Mouse (Mus musculus) heart, adult 9 months (tissue): Measurements from ENCODE around the gene Ece2.

Source experiments
- DNase-seq, 2 experiments: peaks; one replicate each; pipeline ENCODE4 v3.0.0; 2022; ENCODE audit warnings: low spot score in 2 of 2

The Ece2 gene

GRCm38 (mm10) chr16:20629731-20630634, at the start of gene Ece2:
Gene Ece2 (plus strand): TSS chr16:20629828.
- DNase-seq = no peak

DNA sequence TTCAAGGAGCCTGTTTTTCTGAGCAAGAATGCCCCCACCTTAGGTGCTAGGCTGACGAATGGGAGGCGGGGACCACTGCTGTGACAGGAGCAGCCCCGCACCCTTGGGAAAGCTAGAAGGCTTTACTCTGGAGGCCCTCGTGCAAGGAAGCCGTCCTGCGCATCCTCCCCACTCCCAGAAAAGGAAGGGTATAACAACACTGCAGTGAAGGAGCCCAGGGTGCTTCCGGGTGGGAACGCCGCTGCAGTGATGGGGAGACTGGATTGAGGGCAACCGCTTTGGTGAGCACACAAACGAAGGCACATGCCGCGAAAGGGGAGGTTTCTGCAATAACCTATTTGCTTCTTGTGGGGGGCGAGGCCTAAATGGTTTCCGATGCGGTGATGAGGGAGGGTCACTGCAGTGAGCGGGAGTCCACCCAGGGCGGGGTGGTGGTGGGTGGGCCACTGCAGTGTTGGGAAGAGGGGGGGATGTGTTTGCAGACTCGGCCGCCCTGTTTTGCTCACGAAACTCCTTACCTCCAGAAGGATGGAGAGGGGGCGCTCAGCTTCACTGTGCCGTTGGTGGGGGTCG, 40.2 kb upstream of the Ece2 start, which contains the start of gene Vwa5b2:
TSS of gene Vwa5b2 (plus strand) at position 106 of the 573 bp plus-strand sequence.
- no peak for DNase-seq

DNA sequence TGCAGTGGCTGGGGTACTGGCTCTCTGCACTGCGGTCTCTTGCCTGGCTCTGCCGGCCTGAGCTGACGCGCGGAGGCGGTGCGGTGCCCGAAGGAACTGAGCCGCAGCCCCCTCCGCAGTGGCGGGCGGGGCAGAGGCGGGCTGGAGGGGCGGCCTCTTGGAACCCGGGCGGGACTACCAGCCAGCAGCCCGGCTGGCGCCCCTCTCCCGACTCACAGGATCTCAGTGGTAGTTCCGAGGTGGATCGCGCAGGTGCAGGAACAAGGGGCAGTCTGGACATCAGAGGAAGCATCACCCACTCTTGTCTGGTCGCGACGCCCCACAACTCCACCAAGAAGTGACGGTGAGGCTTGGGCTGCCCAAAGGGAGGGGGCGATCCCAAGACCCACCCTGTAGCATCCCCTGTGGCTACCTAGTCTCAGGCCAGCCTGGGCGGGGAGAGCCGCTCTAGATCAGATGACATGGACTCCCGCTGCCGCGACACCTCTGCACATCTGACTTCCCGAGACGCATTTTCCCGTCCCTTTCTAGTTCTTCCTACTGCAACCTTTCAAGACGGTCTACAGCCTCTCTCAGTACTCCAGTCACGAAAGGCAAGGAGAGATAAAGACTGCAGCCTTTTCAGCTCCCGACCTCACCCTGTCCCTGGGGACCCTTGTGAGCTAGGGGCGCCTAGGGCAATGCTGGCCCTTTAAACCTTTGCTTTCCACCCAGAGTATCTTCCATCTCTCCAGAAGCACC, 39.5 kb upstream of the Ece2 start:
- DNase-seq = no peak

DNA sequence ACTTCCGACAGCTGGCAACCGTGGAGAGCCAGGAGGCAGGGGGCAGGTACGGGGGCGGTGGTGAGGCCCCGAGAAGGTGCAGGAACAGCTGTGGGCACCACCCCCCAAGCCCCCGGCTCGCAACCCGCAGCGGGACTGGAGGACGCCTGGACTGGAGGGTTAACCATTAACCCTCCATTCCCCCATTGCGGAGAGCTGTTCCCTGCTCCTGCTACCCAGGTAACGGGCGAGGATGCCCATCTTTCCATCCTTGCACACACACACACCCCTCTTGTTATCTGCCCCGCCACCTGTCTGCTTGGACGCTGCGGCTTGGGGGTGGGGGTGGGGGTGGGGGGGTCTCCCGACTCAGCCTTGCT, 39.0 kb upstream of the Ece2 start:
- no peak for DNase-seq

DNA sequence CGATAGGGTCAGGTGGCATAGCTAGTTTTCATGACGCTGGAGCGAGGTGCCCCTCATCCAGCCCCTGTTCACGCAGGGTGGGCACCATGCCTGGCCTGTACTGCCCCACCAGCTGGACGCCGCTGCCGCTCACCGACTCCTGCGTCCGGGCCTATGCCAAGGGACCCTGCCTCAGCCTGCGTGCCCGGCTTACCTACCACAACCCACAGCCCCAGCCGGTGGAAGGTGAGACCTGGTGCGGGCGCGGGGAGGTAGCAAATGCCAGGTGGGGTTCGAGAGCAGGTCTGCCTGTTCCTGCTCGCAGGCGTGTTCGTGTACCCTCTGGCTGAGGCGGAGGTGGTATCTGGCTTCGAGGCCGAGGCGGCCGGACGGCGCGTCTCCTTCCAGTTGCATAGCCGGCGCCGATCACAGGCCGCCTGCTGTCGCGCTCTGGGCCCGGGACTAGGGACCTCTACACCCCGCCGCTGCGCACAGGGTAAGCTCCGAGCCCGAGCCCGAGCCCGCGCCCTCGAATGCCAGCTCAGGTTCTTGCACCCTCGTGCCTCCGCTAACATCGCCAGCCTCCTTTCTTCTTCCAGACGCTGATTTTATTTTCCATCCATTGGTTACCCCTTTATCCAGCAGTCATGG, 38.4 kb upstream of the Ece2 start:
- no peak for DNase-seq

DNA sequence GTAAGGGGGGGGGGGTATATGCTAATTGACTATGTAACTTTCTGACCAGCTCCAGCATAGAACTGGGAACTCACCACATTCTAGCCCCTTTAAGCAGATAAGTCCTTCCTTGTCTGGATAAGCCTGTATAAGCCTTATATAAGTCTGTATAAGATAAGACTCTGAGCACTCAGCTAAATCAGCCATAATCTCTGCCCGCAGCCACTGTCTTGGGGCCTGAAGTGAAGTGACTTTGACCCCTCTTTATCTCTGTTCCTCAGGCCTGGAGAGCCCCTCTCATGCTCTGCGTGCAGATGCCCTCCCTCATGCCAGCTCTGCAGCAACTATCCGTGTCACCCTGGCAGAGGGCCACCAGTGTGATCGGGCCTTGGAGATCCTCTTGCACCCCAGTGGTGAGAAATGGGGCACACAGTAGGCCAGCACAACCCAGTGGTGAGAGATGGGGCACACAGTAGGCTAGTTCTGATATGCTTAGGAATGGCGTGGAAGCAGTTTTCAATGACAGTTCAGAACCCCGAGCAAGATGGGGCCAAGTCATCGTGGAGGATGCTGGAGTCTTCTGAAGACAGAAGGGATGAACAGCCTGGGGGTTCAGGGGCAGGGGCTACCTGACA, 34.5 kb upstream of the Ece2 start:
- DNase-seq = no peak

DNA sequence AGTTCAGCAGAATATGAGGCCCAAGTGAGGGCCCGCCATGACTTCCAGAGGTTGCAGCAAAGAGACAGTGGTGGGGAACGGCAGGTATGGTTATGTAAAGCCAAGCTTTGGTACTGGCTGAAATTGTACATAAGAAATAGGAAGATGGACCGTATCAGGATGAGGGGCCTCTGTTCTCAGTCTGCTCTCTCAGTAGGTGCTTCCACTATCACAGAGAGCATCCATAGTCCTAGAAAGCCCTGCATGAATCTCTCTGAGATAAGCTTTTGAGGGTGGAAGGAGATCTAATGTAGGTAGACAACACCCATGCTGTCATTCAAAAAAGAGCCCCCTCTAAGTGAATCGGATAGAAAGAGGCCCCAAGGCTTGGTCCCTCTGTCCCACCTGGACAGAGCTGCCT, 33.9 kb upstream of the Ece2 start:
- no peak for DNase-seq

DNA sequence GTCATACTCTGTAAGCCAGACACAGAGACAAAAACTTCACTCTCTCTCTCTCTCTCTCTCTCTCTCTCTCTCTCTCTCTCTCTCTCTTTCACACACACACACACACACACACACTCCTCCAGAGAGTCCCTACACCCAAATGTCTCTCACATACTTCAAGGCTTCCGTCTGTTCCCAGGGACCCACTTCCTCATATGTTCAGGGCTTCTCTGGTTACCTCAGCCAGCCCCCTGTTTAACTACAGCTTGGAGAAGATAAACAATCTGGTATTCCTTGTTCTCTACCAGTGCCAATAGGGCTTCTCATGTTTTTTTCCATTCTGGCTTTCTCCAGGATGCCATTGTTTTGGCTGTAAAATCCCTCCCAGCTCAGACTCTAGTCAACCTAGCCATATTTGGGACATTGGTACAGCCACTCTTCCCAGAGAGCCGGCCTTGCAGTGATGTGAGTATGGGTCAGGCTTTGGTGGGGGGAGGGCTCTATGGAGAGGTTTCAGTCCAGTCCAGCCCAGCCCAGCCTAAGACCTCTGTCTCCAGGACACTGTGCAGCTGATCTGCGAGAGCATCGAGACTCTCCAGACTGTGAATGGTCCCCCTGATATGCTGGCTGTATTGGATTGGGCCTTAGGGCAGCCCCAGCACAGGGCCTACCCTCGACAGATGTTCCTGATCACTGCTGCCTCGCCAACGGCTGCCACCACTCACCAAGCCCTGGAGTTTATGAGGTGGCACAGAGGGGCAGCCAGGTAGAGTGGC, 32.8 kb upstream of the Ece2 start:
- DNase-seq = no peak

GRCm38 (mm10) chr16:20600511-20600910, 29.1 kb upstream of the Ece2 start:
- no peak for DNase-seq

- no peak for DNase-seq
These were observed 24.9 kb upstream of the Ece2 start for GRCm38 (mm10) chr16:20604705-20605104.

GRCm38 (mm10) chr16:20610501-20611356, 18.9 kb upstream of the Ece2 start:
- DNase-seq = peak; percentile 56 to 76

DNA sequence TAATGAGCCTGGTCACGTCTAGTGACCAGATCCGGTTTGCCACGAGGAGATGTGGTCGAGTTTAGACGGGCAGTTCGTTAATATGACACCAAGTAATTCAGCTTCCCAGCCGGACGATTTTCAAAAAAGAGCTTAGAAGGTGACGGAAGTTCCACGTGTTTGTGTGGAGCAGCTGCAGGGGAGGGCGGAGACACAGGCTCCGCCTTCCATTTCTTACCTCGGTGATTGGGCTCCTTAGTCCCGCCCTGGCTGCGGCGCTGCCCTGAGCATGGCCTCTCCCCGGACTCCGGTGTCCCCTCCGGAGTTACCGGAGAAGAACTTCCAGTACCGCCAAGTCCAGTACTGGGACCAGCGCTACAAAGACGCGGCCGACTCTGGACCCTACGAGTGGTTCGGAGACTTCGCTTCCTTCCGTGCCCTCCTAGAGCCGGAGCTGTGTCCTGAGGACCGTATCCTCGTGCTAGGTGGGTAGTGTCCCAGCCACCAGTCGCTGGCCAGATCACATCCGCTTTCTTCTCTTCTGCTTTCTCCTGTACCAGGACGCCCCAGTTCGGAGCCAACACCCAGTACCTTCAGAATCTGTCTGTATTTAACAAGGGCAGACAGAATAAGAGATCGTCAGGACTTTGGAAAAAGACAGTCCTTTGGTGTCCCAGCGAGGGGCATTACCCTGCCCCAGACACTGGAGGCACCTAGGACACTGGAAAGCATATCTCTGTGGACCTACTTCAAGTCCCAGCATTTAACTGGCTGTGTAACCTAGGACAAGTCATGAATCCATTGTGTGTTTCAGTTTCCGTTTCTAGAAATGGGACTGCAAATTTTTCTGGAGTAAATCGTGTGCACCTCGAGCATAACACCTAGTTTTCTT, 18.0 kb upstream of the Ece2 start, which contains the start of the genes Eef1akmt4, Gm49333 and Alg3:
TSS of gene Eef1akmt4 (plus strand) at position 237 of the 871 bp plus-strand sequence.
TSS of gene Gm49333 (plus strand) at position 254 of the 871 bp plus-strand sequence.
TSS of gene Alg3 (minus strand) at position 379 of the 871 bp plus-strand sequence.
- peak; percentile 90 to 91 for DNase-seq

DNA sequence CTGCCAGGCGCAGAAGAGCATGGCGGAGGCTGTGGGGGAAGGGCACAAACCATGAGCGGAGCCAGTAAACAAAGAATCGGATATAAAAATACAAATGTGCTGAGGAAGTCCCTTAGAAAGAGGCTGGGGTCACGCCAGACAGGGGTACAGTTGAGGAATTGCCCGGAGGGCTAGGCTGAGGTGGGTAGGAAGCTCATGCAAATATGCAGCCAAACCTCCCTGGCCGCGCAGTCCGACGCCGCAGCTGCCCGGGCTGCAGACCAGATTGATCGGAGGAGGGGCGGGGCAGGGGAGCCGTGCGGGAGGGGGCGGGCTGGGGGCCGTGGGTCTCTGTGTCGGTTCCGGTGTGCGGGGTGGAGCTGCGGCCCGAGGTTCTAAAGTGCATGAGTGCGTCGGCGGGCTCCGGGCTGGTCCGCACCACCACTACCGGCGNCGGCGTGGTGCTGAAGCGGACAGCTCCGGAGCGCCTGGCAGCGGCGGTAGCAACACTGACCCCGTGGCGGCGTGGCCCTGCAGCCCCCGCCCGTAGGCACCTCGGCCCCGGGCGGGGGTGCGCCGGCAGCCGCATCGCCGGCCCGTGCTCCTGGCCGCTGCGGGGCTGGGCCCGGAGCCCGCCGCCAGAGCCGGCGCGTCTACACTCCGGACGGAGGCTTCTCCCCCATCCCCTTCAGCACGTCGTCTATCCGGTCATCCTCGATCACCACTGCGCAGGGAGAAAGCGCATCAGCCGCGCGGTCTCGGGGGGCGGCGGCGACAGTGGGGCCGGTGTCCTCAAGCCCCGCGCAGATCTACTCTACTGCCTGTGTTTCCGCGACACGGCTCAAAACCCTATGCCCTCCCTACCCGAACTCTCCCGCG, 9.9 kb upstream of the Ece2 start:
- peak in 1 of 2 experiments; percentile 13 for DNase-seq

GRCm38 (mm10) chr16:20620399-20620735, 9.3 kb upstream of the Ece2 start:
- DNase-seq = no peak

DNA sequence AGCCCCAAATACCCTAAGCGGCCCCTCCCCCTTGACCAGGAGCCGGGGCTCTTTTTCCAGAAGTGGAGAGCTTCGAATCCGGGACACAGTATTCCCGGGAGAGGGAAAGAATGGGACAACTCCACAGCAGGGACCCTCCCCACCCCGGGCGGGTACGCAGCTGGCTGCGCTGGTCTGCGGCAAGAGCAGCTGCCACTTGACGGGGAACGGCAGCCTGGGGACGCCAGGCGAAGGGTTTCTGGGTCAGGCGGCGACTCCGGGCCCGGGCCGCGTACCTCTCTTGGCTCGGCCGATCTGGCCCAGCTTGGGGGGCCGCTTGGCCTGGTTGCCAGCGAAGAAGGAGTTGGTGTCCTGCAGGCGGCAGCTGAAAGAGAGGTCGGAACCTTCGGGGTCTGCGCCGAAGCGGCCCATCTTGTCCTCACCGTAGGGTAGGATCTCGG, 8.9 kb upstream of the Ece2 start:
- no peak for DNase-seq

DNA sequence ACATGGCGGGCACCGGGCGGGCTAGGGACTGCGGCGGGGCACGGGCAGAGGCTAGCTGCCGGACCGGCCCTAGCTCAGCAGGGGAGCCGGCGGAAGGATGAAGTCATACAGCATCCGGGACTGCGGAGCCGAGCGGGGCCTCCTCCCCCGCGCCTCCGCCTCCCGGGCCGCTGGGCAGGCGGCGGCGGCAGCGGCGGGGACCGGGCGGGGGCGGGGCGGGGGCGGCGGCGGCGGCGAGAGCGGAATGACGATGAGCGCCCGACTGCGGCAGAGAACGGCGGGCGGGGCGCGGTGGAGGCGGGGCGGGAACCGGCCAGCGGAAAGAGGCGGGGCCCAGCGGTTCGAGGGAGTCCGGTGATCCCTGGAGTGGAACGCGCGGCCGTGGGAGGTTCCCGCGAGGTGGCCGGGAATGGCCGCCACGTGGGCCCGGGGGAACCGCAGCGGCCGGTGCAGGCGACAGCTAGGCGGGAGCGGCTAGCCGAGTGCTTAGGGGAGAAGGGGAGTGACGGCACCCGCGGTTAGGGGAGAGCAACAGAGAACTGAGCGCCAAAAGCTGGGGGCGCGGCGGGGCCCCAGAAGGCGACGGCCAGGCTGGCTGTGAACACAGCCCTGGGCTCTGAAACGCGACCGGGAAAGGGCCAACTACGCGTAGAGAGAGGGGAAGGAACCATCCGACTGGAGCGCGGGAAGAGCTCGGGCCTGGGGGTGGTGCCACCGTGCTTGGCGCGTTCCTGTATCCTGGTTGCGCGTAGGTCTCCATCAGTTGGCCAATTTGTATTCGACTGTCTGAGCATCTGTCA, 8.2 kb upstream of the Ece2 start, which contains the start of gene Camk2n2:
TSS of gene Camk2n2 (minus strand) at position 97 of the 800 bp plus-strand sequence.
- DNase-seq = peak; percentile 54 to 55
